Mouse (Mus musculus): Measurements from ENCODE around the gene Stpg1.

Stpg1 gene

DNA sequence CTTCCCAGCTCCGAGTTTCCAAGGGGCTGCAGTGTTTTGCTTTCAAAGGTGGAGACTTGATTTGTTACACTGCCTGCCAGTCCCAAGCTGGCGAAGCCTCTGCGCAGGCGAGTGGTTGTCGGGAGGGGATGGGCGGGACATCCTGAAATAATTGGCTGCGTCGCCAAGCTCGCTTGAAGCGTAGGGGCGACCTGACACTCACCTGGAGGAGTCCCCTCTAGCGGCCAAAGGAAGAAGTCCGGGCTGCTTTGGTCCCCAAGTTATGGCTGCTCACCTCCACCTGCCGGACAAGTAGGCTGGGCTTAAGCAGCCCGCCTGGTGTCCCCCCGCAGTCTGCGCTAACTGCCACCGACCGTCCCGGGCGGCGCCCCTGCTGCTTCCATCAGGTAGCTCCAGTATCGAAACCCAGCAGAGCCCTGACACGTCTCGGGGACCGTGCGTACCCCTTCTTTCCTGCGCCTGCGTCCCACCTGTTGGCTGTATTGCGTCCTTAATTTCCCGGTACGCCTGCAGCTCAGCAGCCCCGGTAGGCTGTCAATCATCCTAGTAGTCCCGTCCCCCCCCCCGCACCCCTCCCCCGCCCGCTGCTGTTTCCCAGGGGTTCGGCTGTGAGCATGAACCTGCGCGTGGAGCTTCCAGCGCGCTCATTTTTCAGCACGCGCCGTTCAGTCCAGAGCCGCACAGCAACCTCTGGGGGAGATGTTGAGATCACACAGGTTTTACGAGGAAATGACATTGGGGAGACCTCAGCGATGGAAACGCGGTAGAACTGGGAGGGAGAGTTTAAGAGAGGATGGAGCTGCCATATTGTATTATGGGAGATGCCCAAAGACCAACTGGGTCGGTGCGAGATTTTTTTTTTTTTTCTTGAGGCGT is at the start of gene Stpg1, which contains the start of gene Nipal3:
Stpg1 (plus strand) TSS at position 270 of the 876 bp plus-strand sequence.
Nipal3 (minus strand) TSS at position 518 of the 876 bp plus-strand sequence.
- DNase-seq (ENCODE audit: low spot score in 2 of 2): peak; percentile 83 to 89

DNA sequence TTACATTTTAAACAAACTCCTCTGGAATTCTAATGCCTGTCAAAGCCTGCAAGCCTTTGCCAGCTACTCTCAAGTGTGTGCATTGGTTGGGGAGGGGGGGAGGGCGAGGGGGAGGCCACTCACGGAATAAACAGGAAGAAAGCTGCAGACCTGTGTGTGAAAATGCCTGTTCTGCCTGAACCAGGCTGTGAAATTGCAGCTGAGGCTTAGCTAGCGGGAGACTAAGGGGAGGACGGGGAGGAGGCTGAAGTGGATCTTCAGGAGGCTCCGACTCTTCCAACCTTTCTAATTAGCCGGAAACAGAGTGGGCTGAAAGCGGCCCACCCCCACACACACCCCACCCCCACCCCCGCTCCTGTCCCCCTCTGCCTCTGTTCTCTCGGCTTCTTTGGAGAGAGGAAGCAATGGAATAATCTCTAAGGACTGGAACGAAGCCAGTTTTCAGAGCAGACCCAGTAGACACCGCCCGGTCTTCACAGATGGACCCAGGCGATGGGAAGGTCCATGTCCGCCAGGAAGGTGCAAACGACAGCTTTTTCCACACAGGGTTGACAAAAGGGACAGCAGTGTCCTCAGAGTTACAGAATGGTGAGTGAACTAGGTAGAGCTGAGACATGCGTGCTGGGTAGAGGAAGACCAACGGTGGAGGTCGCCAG is 43.1 kb upstream of the Stpg1 start:
- DNase-seq (ENCODE audit: low spot score in 2 of 2): no peak

DNA sequence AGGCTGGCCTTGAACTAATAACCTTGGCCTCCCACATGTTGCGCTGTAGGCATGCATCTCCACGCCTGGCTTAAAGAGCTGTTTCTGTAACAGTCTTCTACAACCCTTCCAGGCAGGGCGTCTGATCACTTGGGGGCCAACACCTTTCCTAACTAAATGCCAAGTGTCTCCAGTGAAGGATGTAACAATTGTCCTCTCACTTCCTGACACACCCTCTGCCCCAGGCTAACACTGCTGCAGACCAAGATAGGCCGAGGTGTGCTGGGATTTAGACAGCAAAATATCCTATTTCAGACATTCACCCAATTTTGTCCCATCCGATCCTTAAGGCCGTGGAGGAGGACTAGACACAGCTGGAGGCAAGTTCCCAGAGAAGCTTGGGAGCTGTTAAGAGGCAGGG is 41.4 kb upstream of the Stpg1 start:
- no peak for DNase-seq (ENCODE audit: low spot score in 2 of 2)

DNA sequence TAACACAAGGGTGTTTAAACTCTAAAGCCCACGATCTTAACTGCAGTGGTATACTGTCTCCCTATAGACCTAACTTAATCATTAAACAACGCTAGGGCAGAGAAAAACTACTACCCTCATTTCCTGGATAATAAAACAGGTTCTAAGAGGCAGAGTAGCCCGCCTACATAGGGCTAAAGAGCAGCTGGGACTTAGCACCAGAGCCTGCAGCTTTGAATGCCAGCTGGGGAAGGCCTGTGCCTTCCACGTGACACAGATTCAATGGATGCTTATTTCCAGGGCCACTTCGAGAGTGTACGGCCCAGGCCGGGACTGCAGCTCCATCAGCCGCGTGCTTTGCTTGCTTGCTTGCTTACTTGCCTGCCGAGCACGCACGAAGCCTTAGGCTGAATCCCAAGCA is 41.0 kb upstream of the Stpg1 start:
- DNase-seq (ENCODE audit: low spot score in 2 of 2): no peak

DNA sequence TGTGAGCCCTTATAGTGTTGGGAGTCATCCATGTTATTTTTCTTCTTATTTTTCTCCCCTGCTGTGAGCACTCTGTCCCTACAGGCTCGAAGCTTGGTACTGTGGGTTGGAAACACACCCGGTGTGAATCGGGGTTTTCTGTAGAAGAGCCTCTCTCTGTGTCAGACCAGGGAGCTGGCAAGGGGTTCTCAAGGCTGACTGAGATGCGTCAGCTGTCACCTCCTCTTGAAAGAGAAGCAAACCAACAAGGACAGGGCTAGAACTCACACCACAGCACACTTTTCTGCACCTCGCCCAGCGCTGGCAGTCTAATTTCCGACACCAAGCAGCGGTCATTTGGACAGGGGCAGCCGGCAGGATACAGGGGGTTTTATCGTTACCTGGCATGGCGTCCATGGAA is 31.2 kb upstream of the Stpg1 start:
- no peak for DNase-seq (ENCODE audit: low spot score in 2 of 2)

DNA sequence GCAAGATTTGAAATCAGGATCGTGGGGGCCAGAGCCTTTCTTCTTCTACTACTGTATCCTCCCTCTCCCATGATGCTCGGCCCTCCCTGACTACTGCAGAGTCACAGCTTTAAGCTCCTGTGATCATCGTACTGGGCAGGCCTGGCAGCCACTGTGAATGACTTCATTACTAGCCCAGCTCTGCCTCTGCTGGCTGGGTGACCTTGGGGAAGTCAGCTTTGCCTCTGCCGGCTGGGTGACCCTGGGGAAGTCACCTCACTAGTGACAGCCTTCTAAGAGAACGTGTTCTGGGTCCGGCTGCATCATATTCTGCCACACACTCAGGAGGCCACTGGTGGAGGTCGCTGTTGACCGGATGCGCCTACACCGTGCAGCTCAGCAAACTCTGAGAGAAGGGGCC is 16.7 kb upstream of the Stpg1 start:
- DNase-seq (ENCODE audit: low spot score in 2 of 2): no peak

DNA sequence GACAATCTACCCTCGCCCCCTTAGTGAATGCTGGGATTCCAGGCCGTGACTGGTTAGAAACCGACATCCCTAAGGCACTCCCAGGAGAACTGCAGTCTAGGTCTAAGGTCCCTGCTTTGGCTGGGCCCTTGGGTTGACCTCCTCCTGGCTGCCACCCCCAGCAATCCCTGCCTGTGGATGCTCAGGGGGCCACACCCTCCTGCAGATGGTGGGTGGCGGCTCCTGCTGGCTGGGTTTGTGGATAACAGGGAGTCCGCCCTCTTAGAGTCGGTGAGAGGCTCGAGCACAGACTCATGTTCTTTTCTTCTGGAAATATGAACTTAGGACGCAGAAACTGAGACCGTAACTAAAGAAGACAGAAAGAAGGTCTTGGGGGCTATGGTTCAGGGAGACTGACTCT is 14.2 kb upstream of the Stpg1 start:
- DNase-seq (ENCODE audit: low spot score in 2 of 2): peak in 1 of 2 experiments; percentile 51

DNA sequence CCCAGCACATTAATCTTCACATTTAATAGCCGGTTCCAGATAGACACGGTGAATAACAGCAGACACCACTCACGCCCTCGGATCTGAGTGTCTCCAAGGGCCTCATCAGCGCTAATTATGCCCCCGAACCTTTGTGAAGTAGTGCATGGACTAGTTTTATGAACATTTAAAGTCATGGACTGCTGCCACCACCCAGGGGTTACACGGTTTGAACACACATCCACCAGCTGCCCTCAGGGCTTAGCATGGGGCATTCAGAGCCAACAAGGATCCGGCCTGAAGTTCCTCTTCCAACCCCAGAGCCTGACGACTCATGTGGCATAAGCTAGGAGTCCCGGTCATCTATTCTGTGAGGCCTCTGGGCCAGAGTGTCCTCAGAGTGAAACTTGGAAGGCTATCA is 9.5 kb upstream of the Stpg1 start:
- no peak for DNase-seq (ENCODE audit: low spot score in 2 of 2)

DNA sequence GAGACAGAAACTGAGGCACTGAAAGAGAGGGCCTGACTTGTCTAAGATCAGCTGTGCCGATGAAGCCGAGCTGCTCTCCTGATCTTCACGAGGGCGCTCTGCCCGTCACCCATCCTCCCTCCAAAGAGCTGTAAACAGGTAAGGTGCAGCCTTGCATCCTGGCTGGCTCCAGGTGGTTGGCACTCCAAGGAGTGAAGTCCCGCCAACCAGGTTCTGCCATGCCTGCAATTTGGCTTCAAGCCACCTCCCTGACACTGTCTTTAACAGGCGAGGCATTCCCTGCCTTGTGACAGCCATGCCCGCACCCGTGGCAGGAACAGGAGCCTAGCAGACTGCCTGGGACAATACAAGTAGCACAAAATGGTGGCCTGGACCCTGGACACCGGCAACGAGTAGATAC is 8.2 kb upstream of the Stpg1 start:
- DNase-seq (ENCODE audit: low spot score in 2 of 2): no peak

DNA sequence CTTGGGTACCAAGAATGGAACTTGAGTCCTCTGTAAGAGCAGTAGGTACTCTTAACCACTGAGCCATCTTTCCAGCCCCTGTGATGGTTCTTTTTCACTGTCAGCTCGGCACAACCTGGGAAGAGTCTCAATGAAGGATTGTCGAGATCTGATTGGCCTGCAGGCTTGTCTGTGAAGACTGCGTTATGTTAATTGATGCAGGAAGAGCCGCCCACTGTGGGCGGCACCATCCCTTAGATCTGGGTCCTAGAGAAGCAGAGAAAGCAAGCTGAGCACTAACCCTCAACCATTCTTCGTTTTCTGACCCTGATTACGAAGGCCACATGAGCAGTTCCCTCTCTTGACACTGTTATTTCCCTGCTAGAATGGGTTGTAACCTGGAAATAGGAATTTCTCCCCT is 5.3 kb upstream of the Stpg1 start:
- DNase-seq (ENCODE audit: low spot score in 2 of 2): no peak

DNA sequence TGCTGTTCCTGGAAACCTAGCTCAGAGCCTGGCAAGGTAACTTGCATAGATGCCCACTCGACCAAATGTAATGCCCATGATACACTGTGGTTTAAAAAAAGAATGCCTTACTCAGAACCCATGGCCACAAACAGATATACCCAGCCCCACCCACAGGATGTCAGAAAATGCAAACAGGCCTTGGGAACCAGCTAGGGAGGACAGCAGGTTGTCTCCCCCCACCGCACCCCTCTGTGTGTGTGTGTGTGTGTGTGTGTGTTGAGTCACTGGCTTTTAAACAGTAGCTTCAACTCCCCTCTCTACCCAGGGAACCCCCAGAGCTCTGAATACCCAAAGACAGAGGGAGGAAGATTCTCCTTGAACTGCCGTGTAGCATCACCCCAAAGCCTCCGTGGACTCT is 1.3 kb upstream of the Stpg1 start:
- DNase-seq (ENCODE audit: low spot score in 2 of 2): peak in 1 of 2 experiments; percentile 45

DNA sequence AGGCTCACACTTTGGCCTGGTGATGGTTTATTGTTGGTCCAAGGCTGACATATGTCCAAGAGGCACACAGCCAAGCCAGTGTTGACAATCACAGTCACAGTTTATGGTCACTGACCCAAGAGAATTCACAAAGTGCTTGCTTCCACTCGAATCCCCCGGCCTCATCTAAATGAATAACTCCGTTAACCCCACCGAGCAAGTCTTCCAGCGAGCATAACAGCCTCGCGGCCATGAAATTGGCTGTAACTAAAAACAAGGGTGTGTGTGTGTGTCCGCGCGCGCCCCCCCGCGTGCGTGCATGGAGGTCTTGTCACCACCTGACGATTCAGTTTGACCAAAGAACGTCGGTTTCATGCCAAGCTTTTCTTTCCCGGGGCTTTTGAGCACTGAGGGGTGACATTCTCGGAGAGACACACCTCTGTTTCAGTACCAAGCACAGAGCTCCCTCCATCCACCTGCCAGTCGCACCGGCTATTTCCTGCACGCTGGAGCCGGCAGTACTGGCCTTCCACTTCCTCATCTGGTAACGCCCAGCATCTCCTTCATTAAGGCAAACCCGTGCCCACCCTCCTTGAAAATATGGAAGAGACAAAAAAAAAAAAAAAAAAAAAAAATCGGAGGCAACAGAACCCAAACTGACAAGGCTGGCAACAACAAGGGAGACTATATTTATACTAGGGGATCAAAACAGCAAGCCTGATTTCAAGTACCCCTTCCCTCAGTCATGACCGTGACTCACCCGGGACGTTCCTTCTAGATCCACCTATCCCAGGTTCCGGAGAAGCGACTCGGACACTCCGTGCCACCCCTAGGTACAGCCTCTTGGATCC is 684 bp upstream of the Stpg1 start:
- DNase-seq (ENCODE audit: low spot score in 2 of 2): peak; percentile 62 to 71

DNA sequence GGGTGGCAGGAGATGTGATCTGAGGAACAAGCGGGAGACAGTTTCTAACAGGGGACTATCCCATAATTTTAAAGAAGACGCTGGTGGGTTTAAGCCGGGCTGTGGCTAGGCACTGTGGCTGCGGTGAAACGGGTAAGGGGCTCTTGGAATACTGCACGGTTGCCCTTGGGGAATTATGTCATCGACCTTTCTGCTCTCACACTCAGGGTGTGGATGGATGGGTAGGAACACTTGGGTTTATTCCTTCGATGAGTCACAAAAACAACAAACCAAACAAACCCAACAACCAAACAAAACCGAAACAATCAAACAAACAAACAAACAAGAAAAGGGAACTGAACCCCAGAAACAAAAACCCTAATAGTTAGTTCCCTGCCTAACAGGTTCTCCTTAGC is 804 bp downstream of the Stpg1 start:
- no peak for DNase-seq (ENCODE audit: low spot score in 2 of 2)

DNA sequence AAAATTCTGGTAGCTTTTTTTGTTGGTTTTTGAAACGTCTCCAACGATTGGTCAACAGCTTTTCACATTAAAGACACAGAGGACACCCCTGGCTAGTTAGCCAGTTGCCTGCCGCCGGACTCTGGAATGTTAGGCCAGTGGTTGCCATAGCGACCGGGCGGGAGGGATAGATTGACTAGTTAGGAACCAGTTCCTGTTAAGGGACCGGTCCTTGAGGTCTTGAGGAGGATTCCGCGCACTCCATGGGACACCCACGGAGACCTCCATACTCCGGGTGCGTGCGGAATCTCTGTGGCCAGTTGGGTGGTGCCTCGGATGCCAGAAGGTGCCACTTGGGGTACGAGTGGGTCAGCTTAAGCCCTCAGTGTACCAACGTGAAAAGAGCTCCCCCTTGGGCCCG is 1.2 kb downstream of the Stpg1 start:
- peak in 1 of 2 experiments; percentile 42 for DNase-seq (ENCODE audit: low spot score in 2 of 2)

DNA sequence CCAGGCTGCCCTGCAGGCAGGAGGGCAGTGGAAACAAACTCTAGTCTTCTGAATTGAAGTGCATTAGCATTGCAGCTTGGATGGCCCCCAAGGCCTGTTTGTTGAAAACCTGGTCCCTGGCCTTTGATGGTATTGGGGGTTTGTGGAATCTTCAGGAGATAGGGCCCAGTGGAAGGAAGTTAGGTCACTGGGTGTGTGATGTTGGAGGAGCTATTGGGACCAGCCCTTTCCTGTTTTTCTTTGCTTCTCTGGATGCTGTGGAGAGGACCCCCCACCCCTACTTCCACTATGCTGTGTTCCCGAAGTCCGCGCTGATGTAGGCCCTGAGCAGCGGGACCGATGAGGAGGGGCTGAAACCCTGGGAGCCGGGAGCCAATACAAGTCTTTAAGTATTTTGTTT is 3.5 kb downstream of the Stpg1 start:
- no peak for DNase-seq (ENCODE audit: low spot score in 2 of 2)

DNA sequence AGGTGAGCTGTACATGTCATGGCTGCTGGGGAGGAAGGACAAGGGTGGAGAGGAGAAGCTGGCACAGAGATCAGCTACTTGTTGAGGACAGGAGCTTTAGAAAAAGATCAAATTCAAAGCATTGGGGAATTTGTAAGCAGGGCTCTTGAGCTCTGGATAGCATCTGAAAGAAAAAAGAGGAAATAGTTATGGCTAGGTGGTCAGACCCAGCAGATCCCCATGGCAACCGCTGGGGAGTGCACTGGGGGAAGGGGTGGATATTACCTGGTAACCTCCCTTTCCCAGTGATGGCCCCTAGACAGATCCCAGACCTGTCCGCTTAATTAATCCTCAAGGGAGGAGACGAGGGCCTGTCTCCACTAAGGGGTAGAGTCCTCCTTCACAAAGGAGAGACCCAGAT is 5.2 kb downstream of the Stpg1 start:
- DNase-seq (ENCODE audit: low spot score in 2 of 2): peak in 1 of 2 experiments; percentile 46

DNA sequence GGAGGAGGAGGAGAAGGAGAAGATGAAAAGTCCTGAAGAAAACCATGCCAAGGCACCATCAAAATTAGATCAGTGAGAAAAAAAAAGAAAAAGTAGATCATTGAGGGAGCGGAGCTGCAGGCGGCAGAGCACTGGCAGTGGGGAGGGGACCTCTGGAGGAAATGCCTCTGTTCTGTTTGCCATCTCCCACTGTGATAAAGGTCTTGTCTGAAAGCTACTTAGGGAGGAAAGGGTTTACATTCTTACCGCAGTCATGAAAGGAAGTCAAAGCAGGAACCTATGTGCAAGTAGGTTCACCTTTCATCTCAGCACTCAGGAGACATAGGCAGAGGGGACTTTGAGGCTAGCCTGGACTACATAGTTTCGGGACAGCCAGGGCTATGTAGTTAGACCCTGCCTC is 7.0 kb downstream of the Stpg1 start:
- DNase-seq (ENCODE audit: low spot score in 2 of 2): no peak

DNA sequence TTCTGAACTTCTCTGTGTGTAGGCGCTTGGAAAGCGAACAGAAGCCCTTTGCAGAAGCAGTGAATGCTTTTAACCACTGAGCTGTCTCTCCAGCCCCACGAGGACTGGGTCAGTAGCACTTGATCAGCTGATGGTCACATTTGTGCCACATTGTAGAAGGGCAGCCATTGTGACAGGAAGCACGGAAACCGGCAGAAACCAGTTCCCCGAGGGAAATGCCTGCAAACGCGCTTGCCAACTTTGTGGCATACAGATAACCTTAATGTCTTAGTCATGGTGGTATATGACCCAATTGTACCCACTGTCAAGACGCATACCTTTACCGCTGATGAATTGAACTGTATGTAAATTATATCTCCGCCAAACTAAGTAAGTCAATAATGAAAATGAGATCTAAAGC is 11.2 kb downstream of the Stpg1 start:
- DNase-seq (ENCODE audit: low spot score in 2 of 2): no peak

DNA sequence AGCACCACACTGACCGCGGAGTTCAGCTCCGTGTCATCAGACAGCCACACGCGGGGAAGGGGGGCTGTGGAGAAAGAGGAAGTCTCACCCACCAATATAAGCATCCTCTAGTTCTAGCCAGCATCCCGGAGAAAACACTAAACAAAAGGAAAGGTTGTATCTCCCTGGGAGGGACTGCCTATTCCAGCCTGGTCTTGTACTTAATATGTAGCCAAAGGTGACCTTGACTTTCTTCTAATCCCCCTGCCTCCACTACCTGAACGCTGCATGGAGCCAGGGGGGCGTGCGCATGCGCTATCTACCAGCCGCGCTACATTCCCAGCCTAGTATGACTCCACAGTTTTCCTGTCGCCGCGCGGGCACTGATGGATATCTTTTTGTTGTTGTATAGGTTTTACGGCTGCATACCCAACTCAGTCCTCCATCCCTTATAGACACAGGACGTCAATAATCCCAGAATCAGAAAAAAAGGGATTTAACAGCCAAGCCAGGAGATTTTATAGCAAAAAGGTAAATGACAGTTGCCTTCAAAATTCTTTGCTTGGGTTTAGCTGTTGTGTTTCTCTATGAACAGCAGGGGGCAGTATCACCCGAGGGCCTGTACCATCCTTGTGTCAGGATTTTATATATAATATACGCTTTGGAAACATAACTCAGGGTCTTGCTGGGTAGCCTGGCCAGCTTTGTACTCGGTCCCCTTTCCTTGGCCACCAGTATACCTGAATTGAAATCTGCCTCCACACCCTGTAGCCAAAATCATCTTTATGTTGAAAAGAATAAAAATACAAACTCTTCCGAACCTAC is 13.2 kb downstream of the Stpg1 start:
- DNase-seq (ENCODE audit: low spot score in 2 of 2): peak; percentile 51 to 68

DNA sequence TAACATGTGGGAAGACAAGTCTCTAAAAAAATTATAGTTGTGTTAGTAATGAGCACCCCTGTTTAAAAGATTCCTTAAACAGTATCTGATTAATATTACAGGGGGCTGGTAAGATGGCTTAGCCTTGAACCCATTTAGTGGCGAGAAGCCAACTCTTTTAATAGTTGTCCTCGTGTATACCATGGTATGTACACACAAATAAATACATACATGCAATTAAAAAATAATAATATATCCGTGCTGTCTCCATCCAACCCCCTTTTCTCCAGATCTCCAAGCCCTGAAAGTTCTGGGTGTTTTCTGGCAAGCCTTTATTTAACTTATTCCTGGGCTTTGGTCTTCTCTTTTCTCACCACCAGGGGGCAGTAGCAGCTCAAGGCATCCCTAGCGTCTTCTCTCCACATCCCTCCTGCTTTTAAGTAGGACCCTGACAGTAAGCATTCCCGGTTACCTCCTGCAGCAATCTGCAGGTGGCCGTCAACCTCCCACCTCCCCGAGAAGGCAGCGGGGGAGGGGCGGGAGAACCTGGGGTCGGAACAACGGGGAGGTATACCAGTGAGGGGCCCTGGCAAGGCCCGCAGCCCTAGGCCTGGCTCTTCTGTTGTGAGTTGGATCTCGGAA is 13.9 kb downstream of the Stpg1 start:
- DNase-seq (ENCODE audit: low spot score in 2 of 2): peak; percentile 53 to 75

DNA sequence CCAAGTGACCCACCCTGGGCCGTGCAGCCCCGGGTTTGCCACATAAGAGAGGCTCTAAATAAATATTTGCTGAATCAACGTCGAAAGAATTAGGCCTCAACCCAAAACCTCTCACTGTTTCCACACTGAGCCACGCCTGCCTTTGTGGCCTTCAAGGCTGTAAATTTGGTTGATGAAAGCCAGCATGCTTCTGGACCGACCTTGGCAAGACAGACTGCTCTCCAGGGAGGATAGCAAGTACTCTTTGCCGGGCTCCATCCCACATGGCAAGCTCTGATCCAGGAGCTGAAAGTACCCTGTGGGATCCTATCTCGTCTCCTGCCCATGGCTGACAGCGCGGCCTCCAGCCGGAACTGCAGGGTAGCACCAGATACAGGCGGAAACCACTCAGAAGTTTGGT is 14.9 kb downstream of the Stpg1 start:
- DNase-seq (ENCODE audit: low spot score in 2 of 2): no peak
